Mouse (Mus musculus) CD4-positive helper T cell, adult 2 months (primary cell): Measurements from ENCODE around the gene Trappc3l.

Experiments used
- DNase-seq: peaks from one replicate; pipeline ENCODE4 v3.0.0-alpha.2; 2012; ENCODE audit warnings: low read depth, missing footprints, low spot score

The Trappc3l gene

DNA sequence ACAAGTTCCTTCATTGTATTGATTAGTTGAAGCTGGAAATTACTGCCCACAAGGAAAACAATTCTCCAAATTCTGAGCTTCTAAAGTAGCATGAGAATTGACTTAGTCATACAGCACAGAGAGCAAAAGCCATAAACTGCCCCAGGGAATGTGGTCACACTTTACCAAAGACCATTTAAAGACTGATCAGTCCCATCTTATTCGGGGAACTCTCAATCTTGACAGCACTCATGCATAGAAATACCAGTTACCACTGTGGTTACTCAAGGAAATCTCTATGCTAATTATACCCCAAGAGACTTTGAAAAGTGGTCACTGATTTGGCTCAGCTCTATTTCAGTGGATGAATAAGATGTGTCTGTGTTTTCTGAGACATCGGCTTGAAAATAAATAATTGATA is 57.8 kb downstream of the Trappc3l start:
- DNase-seq = no peak

DNA sequence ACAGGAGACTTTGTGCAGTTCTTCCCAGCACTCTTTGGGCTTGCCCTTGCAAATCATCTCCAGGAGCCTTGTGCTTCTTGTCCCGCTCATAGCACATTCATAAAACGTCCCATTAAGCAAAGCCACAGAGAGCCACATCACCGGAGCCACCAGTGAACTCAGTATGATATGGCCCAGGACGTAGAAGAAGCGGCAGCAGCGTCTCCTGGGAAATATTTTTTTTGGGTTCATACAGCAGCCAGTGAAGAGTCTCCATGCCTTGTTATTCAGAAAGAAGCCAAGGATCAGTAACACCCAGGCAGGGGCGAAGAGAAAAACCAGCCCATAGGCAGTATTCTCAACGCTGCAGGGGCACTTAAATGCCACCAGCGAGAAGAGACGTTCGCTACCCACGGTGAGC is 58.6 kb downstream of the Trappc3l start:
- DNase-seq = no peak

DNA sequence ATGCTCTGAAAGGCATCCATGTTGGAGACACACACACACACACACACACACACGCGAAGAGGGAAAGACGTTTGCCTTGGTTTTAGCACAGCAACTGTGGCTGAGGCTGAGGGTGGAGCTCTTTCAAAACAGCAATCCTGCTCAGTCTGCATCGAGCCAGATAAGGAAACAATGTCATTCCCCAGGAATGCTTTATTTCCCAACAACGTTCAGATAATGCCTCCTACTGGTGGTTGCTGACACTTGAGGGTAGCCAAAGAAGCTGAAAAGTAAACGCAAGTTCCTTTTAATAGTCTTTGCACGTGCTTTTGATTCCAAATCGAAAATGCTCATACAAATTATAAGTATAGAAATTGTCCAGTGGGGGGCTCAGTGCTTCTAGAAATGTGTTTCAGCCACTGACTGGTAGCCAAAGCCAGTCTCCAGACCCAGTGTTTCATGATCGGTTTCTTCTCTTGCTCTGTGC is 59.1 kb downstream of the Trappc3l start, which contains the start of gene Calhm5:
Gene Calhm5, minus strand, starts transcription at position 102 of the 466 bp plus-strand sequence.
- DNase-seq = peak; percentile 27

DNA sequence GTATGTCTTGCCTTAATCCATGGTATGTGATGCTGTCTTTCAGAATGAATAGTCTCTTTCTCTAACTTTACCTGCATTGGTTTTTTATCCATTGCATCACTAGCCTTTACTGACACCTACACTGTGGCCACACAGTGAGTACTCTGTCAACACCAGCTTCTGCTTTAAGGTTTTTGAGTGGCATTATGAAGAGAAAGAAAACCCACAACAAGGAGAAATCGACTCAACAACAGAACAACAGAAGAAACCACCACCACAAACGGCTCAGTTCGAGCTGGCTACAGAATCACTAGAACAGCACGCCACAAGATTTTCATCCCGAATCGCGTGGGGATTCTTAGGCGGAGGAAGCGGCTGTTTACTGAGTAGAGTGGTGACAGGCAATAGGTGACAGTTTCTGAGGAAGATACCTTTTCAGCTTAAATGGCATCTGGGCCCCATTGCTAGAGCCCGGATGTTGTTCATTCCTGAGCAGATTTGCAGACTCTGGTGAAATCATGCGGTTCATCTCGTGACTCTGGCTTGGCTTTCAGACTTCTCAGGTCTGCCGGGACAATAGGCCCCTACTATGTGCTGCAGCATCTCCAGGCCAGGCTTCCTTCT is 73.6 kb downstream of the Trappc3l start:
- peak; percentile 83 for DNase-seq

DNA sequence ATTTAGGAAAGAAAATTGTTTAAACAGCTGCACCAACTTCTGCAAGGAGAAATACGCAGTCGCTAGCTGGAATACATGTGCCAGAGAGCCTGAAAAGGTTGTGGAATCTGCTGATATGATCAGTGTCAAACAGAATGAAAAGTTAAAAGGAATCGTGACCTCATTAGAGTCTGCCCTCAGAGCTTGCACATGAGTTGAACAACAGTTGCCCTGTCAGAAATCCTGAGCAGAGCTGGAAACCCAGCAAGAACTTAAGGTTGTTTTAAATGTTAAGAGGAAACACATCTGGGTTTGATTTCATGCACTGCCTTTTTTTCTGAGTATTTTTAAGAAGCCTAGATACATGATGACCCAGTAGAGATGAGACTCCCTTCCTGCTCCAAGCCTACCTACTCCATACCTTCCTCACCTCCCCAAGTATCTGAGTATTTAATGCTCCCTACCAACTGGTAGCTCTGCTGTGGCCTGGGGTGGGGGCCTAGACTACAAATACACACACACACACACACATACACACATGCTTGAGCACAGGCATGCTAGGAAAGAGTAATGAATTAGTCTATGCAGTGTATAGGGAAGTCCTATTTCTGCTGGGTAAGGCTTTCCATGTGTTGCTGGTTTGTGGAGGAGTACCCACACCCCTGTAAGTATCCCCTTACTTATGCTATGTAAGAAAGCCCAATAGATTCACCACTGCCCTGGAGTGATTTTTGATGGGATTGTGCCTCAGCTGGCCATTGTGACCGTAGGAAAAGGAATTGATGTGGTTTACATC is 74.8 kb downstream of the Trappc3l start:
- DNase-seq = peak; percentile 18

DNA sequence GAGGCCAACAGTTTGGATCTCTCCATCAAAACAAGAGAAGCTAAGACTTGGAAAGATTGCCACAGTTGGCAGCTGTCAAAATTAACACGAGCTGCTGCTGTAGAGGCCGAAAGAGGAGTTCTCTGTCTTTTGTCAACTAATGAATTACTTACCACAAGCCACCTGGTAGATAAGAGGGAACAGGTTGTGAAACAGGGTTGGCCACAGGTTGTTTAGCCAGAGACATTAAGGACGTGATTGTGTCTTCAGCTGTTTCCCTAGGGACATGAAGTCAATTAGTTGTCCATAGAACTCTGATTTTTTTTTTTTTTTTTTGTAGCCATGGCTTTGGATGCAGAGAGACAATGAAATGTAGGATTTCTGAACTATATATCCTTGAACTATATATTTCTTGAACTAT is 79.7 kb downstream of the Trappc3l start:
- DNase-seq = no peak

DNA sequence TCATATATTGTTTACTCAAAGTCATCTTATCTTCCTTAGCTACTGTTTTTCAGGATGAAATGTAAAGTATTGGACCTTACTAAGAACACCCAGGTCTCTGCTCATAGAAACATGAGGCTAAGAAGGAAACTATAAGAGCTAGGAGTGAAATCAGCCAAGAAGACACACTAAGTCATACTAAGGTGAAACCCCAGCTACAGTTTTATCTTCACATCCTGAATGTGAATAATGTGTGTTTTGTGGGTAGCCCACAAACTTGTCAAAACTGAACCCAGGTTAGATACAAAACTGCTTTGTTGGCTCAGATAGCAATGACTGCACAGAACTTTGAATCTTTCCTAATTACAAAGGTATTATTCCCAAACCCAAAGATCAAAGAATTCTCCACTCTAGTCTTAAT is 80.4 kb downstream of the Trappc3l start:
- DNase-seq = peak; percentile 41

DNA sequence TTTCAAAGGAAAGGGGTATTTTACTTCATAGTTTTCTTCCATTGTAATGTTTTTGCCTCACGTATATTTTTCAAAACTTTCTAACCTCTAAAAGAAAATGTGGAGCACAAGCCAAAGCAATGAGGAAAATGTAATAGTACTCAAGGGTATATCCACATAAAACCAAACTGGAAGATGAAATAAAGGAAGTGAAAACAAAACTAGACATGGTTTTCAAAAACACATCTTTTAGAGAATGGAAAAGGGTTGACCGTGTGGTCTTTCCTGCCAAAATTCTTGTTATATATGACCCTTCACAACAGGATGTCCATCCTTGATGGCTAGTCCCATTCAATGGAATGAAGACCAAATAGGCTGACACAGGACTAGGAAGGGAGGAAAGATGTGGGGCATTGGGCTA is 81.0 kb downstream of the Trappc3l start:
- no peak for DNase-seq

DNA sequence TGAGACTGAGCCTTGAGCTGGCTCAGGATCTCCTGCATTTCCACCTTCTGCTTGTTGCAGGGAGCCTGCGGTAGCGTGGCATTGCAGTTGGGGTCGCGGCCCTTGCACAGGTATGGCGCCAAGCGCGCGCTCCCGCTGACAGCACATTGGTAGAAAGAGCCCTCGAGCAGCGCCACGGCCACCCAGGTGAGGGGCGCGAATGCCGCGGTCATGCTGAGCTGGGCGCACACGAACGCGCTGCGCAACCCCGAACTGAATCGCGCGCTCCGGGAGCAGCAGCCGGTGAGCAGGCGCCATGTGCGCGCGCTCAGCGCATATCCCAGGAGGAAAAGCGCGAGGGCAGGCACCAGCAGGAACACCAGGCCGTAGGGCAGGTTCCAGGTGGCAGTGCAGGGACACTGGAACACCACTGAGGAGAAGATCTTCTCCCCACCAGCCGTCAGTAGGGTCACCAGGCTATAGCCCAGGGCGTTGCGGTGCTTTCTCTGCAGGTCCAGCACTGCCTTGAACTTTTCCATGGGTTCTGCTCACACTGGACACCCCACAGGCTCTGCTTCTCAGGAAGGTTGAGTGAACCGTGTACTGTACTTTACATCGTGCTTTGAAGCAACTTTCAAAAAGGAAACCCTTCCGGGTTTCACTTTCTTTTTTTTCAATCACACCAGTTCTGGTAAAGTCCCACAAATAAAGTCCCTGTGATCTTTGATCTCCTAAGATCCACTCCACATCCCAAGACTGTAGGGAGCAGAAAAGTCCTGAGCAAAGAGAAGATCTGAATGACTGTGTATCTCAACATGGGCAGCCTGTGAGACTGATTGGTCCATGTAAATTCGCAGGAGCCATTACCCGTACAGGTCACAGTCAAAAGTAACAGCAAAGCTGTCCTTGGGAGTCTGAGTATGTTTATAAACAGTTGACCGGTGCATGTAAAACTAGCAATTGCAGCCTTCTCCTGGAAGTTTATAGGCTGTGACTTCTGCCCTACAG is 90.3 kb downstream of the Trappc3l start, which contains the start of gene Calhm6:
Gene Calhm6, minus strand, starts transcription at position 593 of the 987 bp plus-strand sequence.
- DNase-seq = peak; percentile 59

DNA sequence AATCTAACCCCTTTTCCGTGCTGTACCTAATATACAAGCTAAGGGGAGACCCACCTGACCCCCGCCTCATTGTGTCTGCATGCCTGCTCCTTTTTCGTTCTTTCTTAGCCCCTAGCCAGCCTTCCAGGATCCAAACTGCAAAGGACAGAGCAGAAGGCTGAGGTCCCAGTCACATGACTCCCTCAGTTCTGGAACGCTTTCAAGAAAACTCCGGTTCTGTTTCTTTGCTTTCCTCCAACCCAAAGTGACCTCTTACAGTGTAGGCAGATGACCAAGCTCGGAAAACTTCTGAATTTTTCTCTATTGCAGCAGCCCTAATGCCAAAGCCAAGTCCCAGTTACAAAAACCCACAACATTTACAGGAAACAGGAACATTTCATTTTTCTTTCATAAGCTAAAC is 91.0 kb downstream of the Trappc3l start:
- no peak for DNase-seq

DNA sequence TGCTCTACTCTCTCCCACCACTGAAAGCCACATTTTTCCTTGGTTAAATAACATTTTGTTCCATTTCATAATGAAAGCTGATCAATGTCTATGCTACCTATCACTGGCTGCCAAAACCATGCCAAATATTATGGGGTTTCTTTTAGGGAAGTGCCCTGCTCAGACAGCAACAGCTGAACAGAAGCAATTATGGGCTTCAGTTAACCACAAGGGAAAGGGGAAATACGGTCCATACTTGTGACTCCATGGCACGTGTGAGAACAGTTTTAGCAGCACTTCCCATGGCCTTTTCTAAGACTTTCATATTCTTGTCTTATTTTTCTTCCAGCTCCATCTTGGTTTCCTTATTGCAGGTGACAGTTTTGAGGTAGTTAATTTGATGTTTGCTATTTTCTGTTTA is 94.0 kb downstream of the Trappc3l start:
- no peak for DNase-seq

DNA sequence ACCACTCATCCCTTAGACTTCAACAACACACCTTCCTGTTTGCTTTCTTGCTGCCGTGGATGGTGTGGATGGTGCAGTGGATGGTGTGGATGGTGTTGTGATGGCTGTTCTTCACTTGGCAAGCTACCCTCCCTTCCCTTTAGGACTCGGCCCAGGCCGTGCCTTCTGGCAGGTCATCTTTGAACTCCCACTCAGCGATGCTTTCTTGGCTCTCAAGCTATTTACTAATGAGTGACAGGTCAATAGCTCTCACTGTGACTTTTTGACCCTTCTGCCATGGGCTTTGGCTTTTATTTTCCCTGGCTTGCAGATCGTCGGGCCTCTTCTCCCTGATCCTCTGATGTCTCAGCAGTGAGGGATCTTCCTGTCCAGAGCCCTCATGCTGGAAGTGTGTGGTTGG is 99.0 kb downstream of the Trappc3l start:
- no peak for DNase-seq

DNA sequence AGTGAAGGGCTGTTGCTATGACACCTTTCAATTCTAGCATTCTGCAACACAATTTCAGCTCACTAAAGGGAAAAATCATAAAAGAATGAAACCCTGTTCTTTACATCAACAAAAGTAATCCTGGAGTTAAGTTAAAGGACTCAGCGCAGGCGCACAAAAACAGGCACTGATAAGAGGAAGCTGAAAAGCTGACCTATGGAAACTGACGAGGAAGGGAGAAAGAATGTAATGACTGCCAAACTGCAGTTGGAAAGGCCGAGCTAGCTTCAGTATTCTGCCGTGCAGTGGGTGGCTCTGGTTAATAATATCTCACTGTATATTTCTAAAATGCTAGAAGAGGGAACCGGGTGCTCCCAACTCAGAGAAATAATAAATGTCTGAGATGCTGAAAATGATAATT is 100.6 kb downstream of the Trappc3l start:
- DNase-seq = no peak

DNA sequence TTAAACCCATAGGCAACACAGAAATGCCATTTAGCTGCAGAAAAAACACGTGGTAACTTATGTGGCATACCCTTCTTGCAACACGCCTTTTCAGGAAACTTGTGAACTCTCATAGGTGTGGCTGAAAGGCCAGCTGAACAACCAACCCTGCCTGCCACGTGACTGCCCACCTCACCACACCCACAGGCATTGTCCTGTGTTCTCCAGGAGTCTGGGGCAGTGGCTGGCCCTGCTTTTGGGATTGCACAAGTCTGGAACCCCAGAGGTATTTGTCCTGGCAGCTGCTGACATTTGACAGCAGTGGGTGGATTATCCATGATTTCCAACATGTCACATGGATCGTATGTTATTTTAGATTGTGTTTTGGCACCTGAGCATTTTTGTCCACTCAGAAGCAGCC is 102.4 kb downstream of the Trappc3l start:
- no peak for DNase-seq

DNA sequence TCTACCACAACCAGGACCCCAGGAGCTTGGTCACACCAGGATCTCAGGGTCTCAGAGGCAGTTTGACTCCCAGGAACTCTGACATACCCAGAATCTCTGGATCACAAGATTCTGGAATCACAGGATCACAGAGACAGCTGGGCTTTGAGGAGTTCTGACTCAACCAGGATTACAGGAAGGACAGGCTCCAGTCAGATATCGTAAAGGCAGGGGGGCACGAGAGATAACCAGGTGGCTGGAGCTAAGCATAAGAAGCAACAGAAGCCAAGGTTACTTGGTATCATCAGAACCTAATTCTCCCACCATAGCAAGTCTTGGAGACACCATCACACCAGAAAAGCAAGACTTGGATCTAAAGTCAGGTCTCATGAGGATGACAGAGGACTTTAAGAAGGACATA is 104.3 kb downstream of the Trappc3l start:
- DNase-seq = no peak

DNA sequence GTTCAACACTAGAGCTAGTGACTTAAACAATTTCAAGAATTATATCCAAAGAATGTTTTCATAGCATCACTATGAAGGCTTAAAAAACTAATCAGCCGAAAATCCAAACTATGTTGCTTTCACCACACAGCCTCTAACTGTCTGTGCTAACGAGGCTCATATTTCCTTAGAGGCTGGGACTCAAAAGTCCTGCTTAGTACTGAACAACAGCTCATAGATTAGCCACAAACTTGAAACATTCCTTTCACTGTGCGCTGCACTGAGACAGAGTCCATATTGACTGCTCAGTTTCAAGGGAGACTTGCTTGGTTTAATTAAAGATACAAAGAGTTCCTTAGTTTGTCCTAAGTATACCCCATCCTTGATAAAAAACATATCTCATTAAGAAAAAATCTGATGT is 112.4 kb downstream of the Trappc3l start:
- no peak for DNase-seq

DNA sequence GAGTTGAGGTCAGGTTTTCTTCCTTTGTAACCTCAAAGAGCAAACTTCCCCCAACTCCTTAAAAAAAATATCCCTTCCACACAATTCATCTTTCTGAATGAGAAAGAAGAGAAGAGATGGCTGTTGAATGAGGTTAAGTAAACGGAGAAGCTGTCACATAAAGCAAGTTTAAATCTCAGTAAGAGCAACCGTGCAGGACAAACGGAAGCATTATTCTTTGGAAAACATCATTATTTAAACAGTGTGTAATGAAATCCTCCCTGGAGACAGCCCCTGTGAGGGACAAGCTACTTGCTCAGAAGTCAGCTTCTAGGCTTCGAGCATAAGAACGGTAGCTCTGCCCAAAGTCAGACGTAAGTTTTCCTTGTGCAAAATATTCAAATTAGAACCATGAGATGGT is 113.1 kb downstream of the Trappc3l start:
- no peak for DNase-seq

DNA sequence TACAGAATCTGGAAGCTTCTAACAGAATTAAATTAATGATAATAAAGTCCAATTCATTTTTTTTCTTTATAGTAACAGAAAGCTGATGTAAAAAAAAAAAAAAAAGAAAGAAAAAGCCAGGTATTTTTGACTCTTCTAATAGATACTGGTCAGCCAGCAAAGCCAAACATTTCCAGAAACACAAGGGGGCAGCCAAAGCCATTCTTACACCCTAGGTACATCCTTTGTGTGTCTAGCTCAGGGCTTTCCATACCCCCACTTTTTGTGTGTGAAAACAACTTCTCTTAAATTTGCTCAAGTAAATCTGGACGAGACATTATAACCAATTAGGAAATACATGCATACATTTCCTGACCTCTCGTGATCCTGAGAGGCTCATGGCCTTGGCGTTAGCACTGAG is 114.4 kb downstream of the Trappc3l start:
- no peak for DNase-seq

DNA sequence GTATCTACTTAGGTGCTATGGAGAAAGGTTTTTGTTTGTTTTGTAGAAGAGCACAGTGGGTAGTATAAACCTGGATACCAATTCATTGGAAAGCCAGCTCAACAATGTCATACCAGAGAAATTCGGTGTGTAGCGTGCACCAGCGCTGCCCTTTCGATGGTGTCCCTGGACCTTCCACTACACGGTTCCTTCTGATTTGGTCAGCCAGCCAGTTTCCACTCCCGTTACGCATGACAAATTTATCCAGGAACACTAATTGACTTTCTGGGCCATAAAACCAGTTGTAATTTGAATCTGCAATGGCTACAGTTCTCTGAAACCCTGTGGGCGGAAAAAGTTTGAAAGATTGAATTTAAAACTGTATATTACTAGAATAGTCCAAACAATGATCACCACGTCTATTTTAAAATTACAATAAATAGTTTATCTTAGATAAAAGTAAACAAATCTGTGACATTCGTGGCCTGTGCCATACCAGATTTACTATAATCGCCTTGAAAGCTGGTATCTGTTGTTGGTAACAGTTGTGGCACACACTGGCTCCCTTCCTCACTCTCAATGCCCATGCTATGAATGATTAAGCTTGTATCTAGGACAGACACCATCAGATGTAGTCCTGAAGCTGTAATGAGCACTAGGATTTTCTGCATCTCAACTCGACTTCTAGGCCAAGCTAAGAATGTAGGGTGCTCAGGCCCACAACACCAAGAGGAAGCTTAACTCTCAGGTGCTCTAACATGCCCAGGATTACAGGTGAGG is 118.6 kb downstream of the Trappc3l start:
- DNase-seq = no peak
